Mouse (Mus musculus) lung, postnatal 4 days (tissue): ENCODE measurements around the gene Fabp2.
"Not testable (repeated sequence)": the region's sequence is repeated elsewhere in the genome, so short reads cannot be mapped to it uniquely, and the experiment has no call there.

Experiments
- DNase-seq, 2 experiments: peaks; one replicate each; pipeline ENCODE4 v3.0.0; 2021

Gene Fabp2

GRCm38 (mm10) chr3:122920572-122921435 lies 25.9 kb downstream of the Fabp2 start:
- no peak for DNase-seq

- no peak for DNase-seq
These were observed 27.0 kb downstream of the Fabp2 start for GRCm38 (mm10) chr3:122921676-122922527.

GRCm38 (mm10) chr3:122923147-122923546 lies 28.3 kb downstream of the Fabp2 start:
- no peak for DNase-seq

GRCm38 (mm10) chr3:122924009-122924914 lies 29.4 kb downstream of the Fabp2 start, which contains the start of gene 1810037I17Rik:
Gene 1810037I17Rik, plus strand, starts transcription at chr3:122924203.
- peak; percentile 97 to 98 for DNase-seq

GRCm38 (mm10) chr3:122929723-122930122 lies 34.9 kb downstream of the Fabp2 start:
- DNase-seq, result no peak

- no peak for DNase-seq
These were observed 37.6 kb downstream of the Fabp2 start for GRCm38 (mm10) chr3:122932466-122932865.

GRCm38 (mm10) chr3:122937176-122937575 lies 42.3 kb downstream of the Fabp2 start:
- not testable (repeated sequence) for DNase-seq

- peak in 1 of 2 experiments; percentile 62 for DNase-seq
These were observed 44.3 kb downstream of the Fabp2 start for GRCm38 (mm10) chr3:122939215-122939614.

- DNase-seq, result no peak
These were observed 48.6 kb downstream of the Fabp2 start for GRCm38 (mm10) chr3:122943387-122943890.
